Mouse (Mus musculus): ENCODE measurements around the gene AW209491.

GRCm38 (mm10) chr13:14667107-14667506, 37.2 kb downstream of the AW209491 start:
- no peak for TF ChIP-seq POLR2A (IDR thresholded peaks at IDR 0.05; ENCODE audit: low read depth, low read length)
- TF ChIP-seq CTCF (IDR thresholded peaks at IDR 0.05; ENCODE audit: extremely low read depth, insufficient read length, insufficient replicate concordance, low read depth, low read length): no peak

All from small intestine, adult 2 months (tissue).